Mouse (Mus musculus) CH12.LX (cell line): ENCODE data around the gene Ccdc138. TPM values are rescaled to one million over a fixed set of nuclear protein-coding genes. Genes with fewer than 3 reads are reported as not detected.

ENCODE experiments used
- DNase-seq: peaks from one replicate; pipeline ENCODE4 v3.0.0-alpha.2; 2013; ENCODE audit errors: extremely low read depth
- H3K27ac ChIP-seq: 2 replicates; pipeline ENCODE4 v1.5.1; 2012; ENCODE audit warnings: low read depth, mild to moderate bottlenecking, control low read depth, moderate library complexity; ENCODE audit not compliant: insufficient read depth
- H3K27me3 ChIP-seq: replicated peaks from 2 replicates; pipeline ENCODE3; 2012; ENCODE audit warnings: inconsistent platforms
- H3K36me3 ChIP-seq, 2 experiments: replicated peaks in 1 of 2; 2 replicates each; pipeline versions ENCODE3 to v1.6.1; 2012; ENCODE audit warnings: inconsistent platforms in 1 of 2, low read length in 1 of 2, mild to moderate bottlenecking in 1 of 2, mixed read lengths in 1 of 2, moderate library complexity in 1 of 2; ENCODE audit not compliant: control insufficient read depth in 1 of 2, insufficient read depth in 1 of 2
- H3K4me1 ChIP-seq, 2 experiments: 2 replicates each; pipeline ENCODE4 v1.6.1; 2012; ENCODE audit warnings: inconsistent platforms in 1 of 2, moderate library complexity in 1 of 2; ENCODE audit not compliant: insufficient read depth in 2 of 2, control insufficient read depth in 1 of 2
- H3K4me2 ChIP-seq: 2 replicates; pipeline ENCODE4 v1.6.1; 2012; ENCODE audit warnings: low read depth, mild to moderate bottlenecking, control low read depth; ENCODE audit not compliant: poor library complexity, insufficient read depth, severe bottlenecking
- H3K4me3 ChIP-seq, 3 experiments: fragments of 150-350 bp in 1 of 3; sonication (generic) in 1 of 3; replicated peaks in 1 of 3; 2 replicates each; pipeline versions ENCODE3 to v1.5.1; 2011 to 2012; ENCODE audit warnings: low read depth in 2 of 3, low read length in 2 of 3, mild to moderate bottlenecking in 2 of 3, moderate library complexity in 2 of 3, control low read depth in 1 of 3, improper control_type of control experiment in 1 of 3, inconsistent platforms in 1 of 3, mixed read lengths in 1 of 3; ENCODE audit not compliant: poor library complexity in 1 of 3
- H3K79me2 ChIP-seq: replicated peaks from 2 replicates; pipeline ENCODE4 v1.6.1; 2012; ENCODE audit warnings: mild to moderate bottlenecking, moderate library complexity; ENCODE audit not compliant: control insufficient read depth, poor library complexity, insufficient read depth, severe bottlenecking; ENCODE audit errors: extremely low read depth
- H3K9ac ChIP-seq: 2 replicates; pipeline ENCODE4 v1.6.1; 2012; ENCODE audit warnings: low read depth, mild to moderate bottlenecking, control low read depth, moderate library complexity; ENCODE audit not compliant: insufficient read depth
- H3K9me3 ChIP-seq: replicated peaks from 2 replicates; pipeline ENCODE3; 2012; ENCODE audit warnings: low read length, inconsistent platforms, mixed read lengths
- BHLHE40 ChIP-seq: IDR thresholded peaks from 2 replicates; pipeline ENCODE4 v1.6.1; 2011; ENCODE audit warnings: mild to moderate bottlenecking, low read depth, low read length, improper control_type of control experiment
- CHD2 ChIP-seq: IDR thresholded peaks from 2 replicates; pipeline ENCODE4 v1.6.1; 2011; ENCODE audit warnings: low read length, improper control_type of control experiment
- CTCF ChIP-seq, 2 experiments: IDR thresholded peaks in 1 of 2; conservative IDR thresholded peaks in 1 of 2; 2 replicates each; pipeline ENCODE4 v1.5.1; 2011 to 2012; ENCODE audit warnings: low read depth in 2 of 2, low read length in 2 of 2, improper control_type of control experiment in 1 of 2, inconsistent platforms in 1 of 2, mild to moderate bottlenecking in 1 of 2, moderate library complexity in 1 of 2
- E2F4 ChIP-seq: IDR thresholded peaks from 2 replicates; pipeline ENCODE4 v1.6.1; 2011; ENCODE audit warnings: low read depth, low read length, improper control_type of control experiment; ENCODE audit not compliant: insufficient replicate concordance
- ELF1 ChIP-seq: IDR thresholded peaks from 2 replicates; pipeline ENCODE4 v1.6.1; 2014; ENCODE audit warnings: low read depth, mild to moderate bottlenecking, inconsistent platforms, low read length, improper control_type of control experiment
- EP300 ChIP-seq: IDR thresholded peaks from 2 replicates; pipeline ENCODE4 v1.6.1; 2011; ENCODE audit warnings: low read length, improper control_type of control experiment
- ETS1 ChIP-seq: conservative IDR thresholded peaks from 2 replicates; pipeline ENCODE4 v1.6.1; 2012; ENCODE audit warnings: low read depth, mild to moderate bottlenecking, inconsistent platforms, low read length, improper control_type of control experiment, moderate library complexity
- GABPA ChIP-seq: IDR thresholded peaks from 2 replicates; pipeline ENCODE4 v1.6.1; 2012; ENCODE audit warnings: low read depth, low read length, improper control_type of control experiment, inconsistent platforms; ENCODE audit not compliant: insufficient replicate concordance
- JUND ChIP-seq: conservative IDR thresholded peaks from 2 replicates; pipeline ENCODE4 v1.6.1; 2011; ENCODE audit warnings: low read depth, low read length, improper control_type of control experiment
- KAT2A ChIP-seq: IDR thresholded peaks from 2 replicates; pipeline ENCODE4 v1.6.1; 2012; ENCODE audit warnings: low read length, improper control_type of control experiment, inconsistent platforms; ENCODE audit not compliant: insufficient replicate concordance
- MAX ChIP-seq: IDR thresholded peaks from 2 replicates; pipeline ENCODE4 v1.6.1; 2011; ENCODE audit warnings: low read length, improper control_type of control experiment
- MAZ ChIP-seq: IDR thresholded peaks from 2 replicates; pipeline ENCODE4 v1.6.1; 2012; ENCODE audit warnings: low read depth, mild to moderate bottlenecking, inconsistent platforms, low read length, improper control_type of control experiment, moderate library complexity
- NELFE ChIP-seq: IDR thresholded peaks from 2 replicates; pipeline ENCODE4 v1.6.1; 2011; ENCODE audit warnings: low read depth, low read length, improper control_type of control experiment
- NRF1 ChIP-seq: IDR thresholded peaks from 2 replicates; pipeline ENCODE4 v1.6.1; 2014; ENCODE audit warnings: low read depth, mild to moderate bottlenecking, inconsistent platforms, low read length, improper control_type of control experiment, moderate library complexity
- PAX5 ChIP-seq: IDR thresholded peaks from 2 replicates; pipeline ENCODE4 v1.6.1; 2012; ENCODE audit warnings: low read length, inconsistent platforms, mixed read lengths
- POLR2A ChIP-seq: IDR thresholded peaks from 2 replicates; pipeline ENCODE4 v1.6.1; 2011; ENCODE audit warnings: low read depth, mild to moderate bottlenecking, improper control_type of control experiment, low read length
- SMC3 ChIP-seq: IDR thresholded peaks from 2 replicates; pipeline ENCODE4 v1.6.1; 2011; ENCODE audit warnings: low read depth, low read length, improper control_type of control experiment
- TBP ChIP-seq: conservative IDR thresholded peaks from 2 replicates; pipeline ENCODE4 v1.6.1; 2011; ENCODE audit warnings: low read depth, low read length, improper control_type of control experiment
- TCF12 ChIP-seq: IDR thresholded peaks from 2 replicates; pipeline ENCODE4 v1.6.1; 2014; ENCODE audit warnings: low read depth, mild to moderate bottlenecking, inconsistent platforms, low read length, improper control_type of control experiment
- UBTF ChIP-seq: IDR thresholded peaks from 2 replicates; pipeline ENCODE4 v1.6.1; 2012; ENCODE audit warnings: low read depth, mild to moderate bottlenecking, inconsistent platforms, low read length, improper control_type of control experiment, moderate library complexity
- USF2 ChIP-seq: conservative IDR thresholded peaks from 2 replicates; pipeline ENCODE4 v1.6.1; 2011; ENCODE audit warnings: low read depth, low read length, improper control_type of control experiment
- ZC3H11A ChIP-seq: IDR thresholded peaks from 2 replicates; pipeline ENCODE4 v1.6.1; 2012; ENCODE audit warnings: low read depth, mild to moderate bottlenecking, inconsistent platforms, low read length, improper control_type of control experiment
- ZNF384 ChIP-seq: IDR thresholded peaks from 2 replicates; pipeline ENCODE4 v1.6.1; 2012; ENCODE audit warnings: low read depth, low read length, improper control_type of control experiment, inconsistent platforms
- dilution Hi-C: fragments of 300-500 bp; cut with MboI; formaldehyde crosslinking; loops from 2 replicates; pipeline ENCODE4 v1.14.3; 2020; ENCODE audit warnings: low sequenced_read_pairs; ENCODE audit not compliant: extremely low pct_unique_long_range_greater_than_20kb, extremely low pct_ligation_motif_present
- in situ Hi-C: fragments of 300-500 bp; cut with MboI; formaldehyde crosslinking; loops from 3 replicates; pipeline ENCODE4 v1.14.3; 2019; ENCODE audit warnings: low sequenced_read_pairs, low pct_ligation_motif_present, low pct_unique_long_range_greater_than_20kb, mixed read lengths
- polyA plus RNA-seq: library from polyadenylated mRNA; unstranded; fragments of >175 nt; gene quantifications from 2 replicates; pipeline ENCODE4 v1.2.1, GENCODE M21; 2012; ENCODE audit warnings: low read depth; ENCODE audit not compliant: insufficient read length
- total RNA-seq, 2 experiments: library from RNA; depleted of rRNA; stranded (reverse); fragments of 300-350 nt in 1 of 2; fragments of >200 nt in 1 of 2; gene quantifications; 2 replicates each; pipeline ENCODE4 v1.2.3; 2012 to 2014

The Ccdc138 gene
- total and polyA plus RNA-seq, 3 experiments = 1.7 to 3.1 (median 2.2) TPM

DNA sequence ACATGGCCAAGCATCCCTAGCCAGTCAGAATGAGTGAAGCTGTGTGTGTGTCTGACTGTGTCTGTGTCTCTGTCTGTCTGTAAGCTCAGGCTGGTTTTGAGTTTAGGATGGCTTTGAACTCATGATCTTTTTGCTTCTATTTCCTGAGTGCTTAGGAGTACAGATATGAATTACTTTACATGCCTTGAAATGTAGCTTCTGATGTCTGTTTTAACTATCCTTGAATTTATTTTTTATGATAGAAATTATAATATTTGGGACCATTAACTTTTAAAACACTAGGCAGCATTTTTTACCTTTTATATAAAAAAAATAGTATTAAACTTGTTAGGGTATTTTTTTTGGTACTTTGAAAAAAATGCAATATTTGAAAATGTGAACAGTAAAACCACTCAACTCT lies 46.2 kb upstream of the Ccdc138 start:
- Histone ChIP-seq H3K36me3 (peaks cover 22 to 50% of the 10 kb centered on the region in 2 experiments), H3K27ac (no peak overlapping the region; the same call in 1 of the 2 replicates), H3K79me2 (peaks cover 57% of the 10 kb centered on the region), H3K9ac (no peak overlapping the region), H3K4me3 (no peak overlapping the region), H3K27me3 (no peaks in the 10 kb centered on the region), H3K4me1 (peaks cover 2 to 18% of the 10 kb centered on the region in 2 experiments; a peak in 1 of 4 replicates), H3K9me3 (no peaks in the 10 kb centered on the region), H3K4me2 (no peak overlapping the region)
- in situ Hi-C loops = no loop called here
- dilution Hi-C loops = no loop called here
- no peak for DNase-seq
- TF ChIP-seq E2F4 (no peak), JUND (no peak), KAT2A (no peak), NELFE (no peak), ELF1 (no peak), PAX5 (no peak), SMC3 (no peak), POLR2A (no peak), ETS1 (no peak), CTCF (conservative IDR thresholded peaks at IDR 0.05 in 1 of 2, IDR thresholded peaks at IDR 0.05 in 1 of 2; ENCODE audit: low read depth in 2 of 2, low read length in 2 of 2) (no peak), UBTF (no peak), BHLHE40 (no peak), MAZ (no peak), EP300 (no peak), MAX (no peak), TBP (no peak), TCF12 (no peak)

DNA sequence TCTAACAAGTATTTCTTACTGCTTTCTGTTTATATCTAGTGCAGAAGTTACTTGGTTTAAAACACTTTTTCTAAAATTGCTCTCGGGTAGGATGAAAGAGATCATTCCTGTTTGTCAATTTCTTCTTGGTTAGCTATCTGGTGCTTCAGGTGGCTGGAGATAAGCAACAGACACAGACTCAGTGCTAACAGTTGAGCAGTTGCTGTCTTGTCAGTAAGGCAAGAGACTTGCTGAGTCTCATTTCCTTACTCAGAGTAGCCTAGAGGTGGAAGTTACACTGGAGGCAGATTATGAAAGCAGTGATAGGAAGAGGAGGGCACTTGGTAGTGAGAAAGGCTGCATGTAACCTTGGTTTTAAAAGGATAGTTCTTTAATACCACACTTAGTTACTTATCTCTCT lies 45.6 kb upstream of the Ccdc138 start:
- Histone ChIP-seq H3K9ac (no peak overlapping the region), H3K4me3 (no peak overlapping the region), H3K36me3 (peaks cover 22 to 52% of the 10 kb centered on the region in 2 experiments), H3K4me1 (peaks cover 2 to 18% of the 10 kb centered on the region in 2 experiments; a peak in 1 of 4 replicates), H3K4me2 (no peak overlapping the region), H3K9me3 (no peaks in the 10 kb centered on the region), H3K27ac (no peak overlapping the region), H3K79me2 (peaks cover 54% of the 10 kb centered on the region), H3K27me3 (no peaks in the 10 kb centered on the region)
- DNase-seq = no peak
- in situ Hi-C loops (no loop called here), dilution Hi-C loops (no loop called here)
- TF ChIP-seq ZNF384 (no peak), UBTF (no peak), ZC3H11A (no peak), MAX (no peak), TBP (no peak), NRF1 (no peak), USF2 (no peak), ETS1 (no peak), CHD2 (no peak), GABPA (no peak), TCF12 (no peak)
